Mouse (Mus musculus) heart, embryonic 16.5 days (tissue): ENCODE data around the gene Kndc1. TPM values are rescaled to one million over a fixed set of nuclear protein-coding genes. Genes with fewer than 3 reads are reported as not detected.

Experiments used
- ATAC-seq: fragments of 200-750 bp; cut with Nextera tagmentation; replicated peaks from 2 replicates; pipeline ENCODE4 v1.8.0; 2017; ENCODE audit warnings: moderate number of reproducible peaks; ENCODE audit not compliant: insufficient read depth, low FRiP score; ENCODE audit errors: extremely low read depth
- H3K27ac ChIP-seq: fragments of 300-500 bp; sonication (generic); 2 replicates; pipeline ENCODE4 v1.5.1; 2014; ENCODE audit warnings: mild to moderate bottlenecking, low read length, control low read depth, moderate library complexity
- H3K27me3 ChIP-seq: fragments of 300-500 bp; sonication (generic); 2 replicates; pipeline ENCODE4 v1.6.1; 2014; ENCODE audit warnings: low read length, mixed read lengths; ENCODE audit not compliant: control insufficient read depth, insufficient read depth
- H3K36me3 ChIP-seq: fragments of 300-500 bp; sonication (generic); 2 replicates; pipeline ENCODE4 v1.6.1; 2014; ENCODE audit not compliant: control insufficient read depth, insufficient read depth
- H3K4me1 ChIP-seq: fragments of 300-500 bp; sonication (generic); 2 replicates; pipeline ENCODE4 v1.6.1; 2014; ENCODE audit warnings: low read length, mixed read lengths; ENCODE audit not compliant: control insufficient read depth, insufficient read depth
- H3K4me2 ChIP-seq: fragments of 300-500 bp; sonication (generic); 2 replicates; pipeline ENCODE4 v1.6.1; 2014; ENCODE audit warnings: low read depth, mild to moderate bottlenecking, control low read depth, low read length
- H3K4me3 ChIP-seq: fragments of 300-500 bp; sonication (generic); 2 replicates; pipeline ENCODE4 v1.5.1; 2014; ENCODE audit warnings: mild to moderate bottlenecking, control low read depth, low read length
- H3K9ac ChIP-seq: fragments of 300-500 bp; sonication (generic); 2 replicates; pipeline ENCODE4 v1.6.1; 2014; ENCODE audit warnings: low read length, control low read depth
- H3K9me3 ChIP-seq: fragments of 300-500 bp; sonication (generic); replicated peaks from 2 replicates; pipeline ENCODE4 v1.6.1; 2016; ENCODE audit warnings: low read length; ENCODE audit not compliant: control insufficient read depth
- WGBS: fragments of 180-500 bp; shearing (Covaris S2); extraction: QIAGEN DNeasy Blood & Tissue Kit; methylation state at CpG from one replicate; pipeline ENCODE4 v1.1.7; 2014; 5-methylcytosine and 5-hydroxymethylcytosine counted together
- polyA plus RNA-seq: library from polyadenylated mRNA; unstranded; fragments of >200 nt; fragmentation: Nextera tagmentation; extraction: Ambion mirVana; gene quantifications from 2 replicates; pipeline ENCODE4 v1.2.1, GENCODE M21; 2015

Gene Kndc1
- polyA plus RNA-seq, 1 experiment from 2014 or later: 0.47 TPM

- H3K27me3 ChIP-seq: peaks cover 28% of the 10 kb centered on the region
- H3K4me3 ChIP-seq: no peak overlapping the region
- no peaks in the 10 kb centered on the region for H3K9me3 ChIP-seq
- no peak overlapping the region for H3K27ac ChIP-seq
- H3K36me3 ChIP-seq: no peaks in the 10 kb centered on the region
- whole genome bisulfite sequencing: 49% methylated on average over 5 of the region's 5 CpGs
- no peak overlapping the region for H3K4me2 ChIP-seq
- no peak overlapping the region for H3K9ac ChIP-seq
- no peaks in the 10 kb centered on the region for H3K4me1 ChIP-seq
- no peak for ATAC-seq
These were observed 43.3 kb downstream of the Kndc1 start for GRCm38 (mm10) chr7:139937810-139938209.

GRCm38 (mm10) chr7:139940476-139941209, 46.1 kb downstream of the Kndc1 start:
- Histone ChIP-seq H3K4me1 (0 out of 2 replicates have a peak, but pooled peaks cover 9% of the 10 kb centered on the region), H3K9me3 (no peaks in the 10 kb centered on the region), H3K4me3 (no peak overlapping the region), H3K4me2 (no peak overlapping the region), H3K27ac (no peak overlapping the region), H3K27me3 (peaks cover 55% of the 10 kb centered on the region), H3K36me3 (no peaks in the 10 kb centered on the region), H3K9ac (no peak overlapping the region)
- ATAC-seq: no peak
- WGBS: 54% methylated on average over 16 of the region's 16 CpGs

GRCm38 (mm10) chr7:139943674-139944281, 49.3 kb downstream of the Kndc1 start, which contains the start of gene Utf1:
TSS of gene Utf1 (plus strand) at chr7:139943789.
- H3K27ac ChIP-seq: no peak within 1 kb of the TSS
- ATAC-seq: 0 out of 2 replicates have a peak, but pooled peaks have one; percentile 45

GRCm38 (mm10) chr7:139944291-139945240, 50.1 kb downstream of the Kndc1 start:
- Histone ChIP-seq H3K9me3 (no peaks in the 10 kb centered on the region), H3K4me3 (peak overlapping the region; percentile 50), H3K4me1 (peaks cover 9% of the 10 kb centered on the region; the same call in 1 of the 2 replicates), H3K4me2 (peak overlapping the region; percentile 69), H3K36me3 (no peaks in the 10 kb centered on the region), H3K27ac (no peak overlapping the region), H3K9ac (peak overlapping the region; percentile 43; the same call in 1 of the 2 replicates), H3K27me3 (peaks cover 77% of the 10 kb centered on the region)
- no peak for ATAC-seq
- 3% methylated on average over 68 of the region's 68 CpGs for WGBS

More at GRCm38 (mm10) chr7:139943674-139944281, 49.3 kb downstream of the Kndc1 start, which contains the start of gene Utf1:
- peaks cover 79% of the 10 kb centered on the region for H3K27me3 ChIP-seq
- H3K4me3 ChIP-seq: peak within 1 kb of the TSS; percentile 50
- H3K4me1 ChIP-seq: 0 out of 2 replicates have a peak, but pooled peaks cover 9% of the 10 kb centered on the region
- WGBS: 2% methylated on average over 58 of the region's 59 CpGs
- H3K9ac ChIP-seq: peak within 1 kb of the TSS; percentile 43; the same call in 1 of the 2 replicates
- H3K9me3 ChIP-seq: no peaks in the 10 kb centered on the region
- H3K4me2 ChIP-seq: peak within 1 kb of the TSS; percentile 69
- no peaks in the 10 kb centered on the region for H3K36me3 ChIP-seq

GRCm38 (mm10) chr7:139945516-139945915, 51.0 kb downstream of the Kndc1 start:
- Histone ChIP-seq H3K4me2 (no peak overlapping the region), H3K4me1 (peaks cover 9% of the 10 kb centered on the region; the same call in 1 of the 2 replicates), H3K9me3 (no peaks in the 10 kb centered on the region), H3K27ac (no peak overlapping the region), H3K27me3 (peaks cover 74% of the 10 kb centered on the region), H3K4me3 (no peak overlapping the region), H3K9ac (no peak overlapping the region), H3K36me3 (no peaks in the 10 kb centered on the region)
- WGBS: 22% methylated on average over 5 of the region's 5 CpGs
- ATAC-seq: no peak

DNA sequence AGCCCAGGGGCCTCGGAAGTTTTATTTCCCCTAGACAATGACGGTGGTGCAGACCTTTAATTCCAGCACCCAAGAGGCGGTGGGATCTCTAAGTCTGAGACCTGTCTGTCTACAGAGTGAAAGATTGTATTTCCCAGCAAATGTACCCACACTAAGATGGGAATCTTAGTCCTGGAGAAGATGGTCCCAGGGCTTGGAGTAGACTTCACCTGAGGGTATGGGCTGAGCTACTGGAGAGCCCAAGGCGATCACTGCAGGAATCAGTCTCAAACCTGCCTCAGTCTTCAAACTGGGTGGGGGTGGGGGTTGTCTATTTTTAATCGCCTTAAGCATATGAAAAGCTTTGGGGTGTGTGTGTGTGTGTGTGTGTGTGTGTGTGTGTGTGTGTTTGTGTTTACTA, 51.5 kb downstream of the Kndc1 start:
- WGBS: 36% methylated on average over 5 of the region's 5 CpGs
- Histone ChIP-seq H3K9me3 (no peaks in the 10 kb centered on the region), H3K27me3 (peaks cover 69% of the 10 kb centered on the region), H3K4me2 (no peak overlapping the region), H3K4me1 (peaks cover 9% of the 10 kb centered on the region), H3K27ac (no peak overlapping the region), H3K4me3 (no peak overlapping the region), H3K9ac (no peak overlapping the region), H3K36me3 (no peaks in the 10 kb centered on the region)
- no peak for ATAC-seq

DNA sequence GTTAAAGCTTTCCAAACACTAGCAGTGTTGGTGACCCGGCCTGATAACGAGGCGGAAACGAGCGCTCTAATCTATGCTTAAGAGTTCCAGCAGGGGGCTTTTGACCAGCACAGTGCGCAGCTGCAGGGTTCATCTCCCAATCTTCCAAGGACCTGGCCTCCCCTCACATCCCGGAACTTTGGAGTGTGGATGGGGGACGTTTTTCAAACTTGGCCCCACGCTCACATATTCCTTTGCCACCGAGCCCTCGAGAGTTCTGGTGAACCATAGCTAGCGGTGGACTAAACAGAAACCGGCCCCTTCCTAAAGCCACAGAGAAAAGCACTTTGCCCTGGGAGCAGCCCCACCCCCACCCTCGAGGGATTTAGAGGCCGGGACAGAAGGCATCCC, 55.4 kb downstream of the Kndc1 start:
- peak overlapping the region; percentile 76 for H3K4me3 ChIP-seq
- under 1% methylated on average over 15 of the region's 15 CpGs for WGBS
- peak overlapping the region; percentile 68 for H3K9ac ChIP-seq
- H3K4me1 ChIP-seq: peaks cover 3% of the 10 kb centered on the region
- H3K36me3 ChIP-seq: no peaks in the 10 kb centered on the region
- no peaks in the 10 kb centered on the region for H3K9me3 ChIP-seq
- peaks cover 31% of the 10 kb centered on the region for H3K27me3 ChIP-seq
- H3K4me2 ChIP-seq: peak overlapping the region; percentile 97
- peak overlapping the region; percentile 51; the same call in 1 of the 2 replicates for H3K27ac ChIP-seq
- peak; percentile 83 for ATAC-seq

- ATAC-seq: peak; percentile 71
- peak overlapping the region; percentile 76 for H3K4me3 ChIP-seq
- H3K9me3 ChIP-seq: no peaks in the 10 kb centered on the region
- no peaks in the 10 kb centered on the region for H3K36me3 ChIP-seq
- peaks cover 26% of the 10 kb centered on the region for H3K27me3 ChIP-seq
- H3K4me2 ChIP-seq: peak overlapping the region; percentile 97
- peaks cover 3% of the 10 kb centered on the region for H3K4me1 ChIP-seq
- under 1% methylated on average over 33 of the region's 33 CpGs for WGBS
- H3K27ac ChIP-seq: peak overlapping the region; percentile 59
- H3K9ac ChIP-seq: peak overlapping the region; percentile 68
These were observed 55.9 kb downstream of the Kndc1 start for GRCm38 (mm10) chr7:139950283-139950971.
